Mouse (Mus musculus) megakaryocyte, embryonic 14.5 days (primary cell): ENCODE results near the gene Ccdc43.

ENCODE experiments used
- FLI1 ChIP-seq: IDR thresholded peaks from 2 replicates; pipeline ENCODE4 v1.6.1; 2012; ENCODE audit warnings: low read length, inconsistent platforms, mixed read lengths
- GATA1 ChIP-seq: IDR thresholded peaks from 3 replicates; pipeline ENCODE4 v1.6.1; 2012; ENCODE audit warnings: mixed read lengths, low read length, inconsistent platforms, borderline replicate concordance

GRCm38 (mm10) chr11:102738046-102738445 is 40.5 kb upstream of the Ccdc43 start:
- TF ChIP-seq GATA1 (no peak), FLI1 (no peak)
